Mouse (Mus musculus) heart, embryonic 14.5 days (tissue): ENCODE data around the gene Nbdy. TPM values are rescaled to one million over a fixed set of nuclear protein-coding genes. Genes with fewer than 3 reads are reported as not detected.

ENCODE experiments used
- ATAC-seq: fragments of 200-750 bp; cut with Nextera tagmentation; 2 replicates; pipeline ENCODE4 v1.8.0; 2017; ENCODE audit warnings: low read depth, moderate TSS enrichment; ENCODE audit not compliant: insufficient number of reproducible peaks, insufficient read depth, low FRiP score
- H3K27ac ChIP-seq, 2 experiments: fragments of 200-500 bp in 1 of 2; fragments of 300-500 bp in 1 of 2; sonication (generic) in 1 of 2; replicated peaks in 1 of 2; 2 replicates each; pipeline ENCODE4 v1.5.1; 2012 to 2014; ENCODE audit warnings: low read depth in 2 of 2, low read length in 2 of 2, control low read depth in 1 of 2, mild to moderate bottlenecking in 1 of 2, mixed read lengths in 1 of 2; ENCODE audit not compliant: control insufficient read depth in 1 of 2, insufficient read depth in 1 of 2
- H3K27me3 ChIP-seq: fragments of 300-500 bp; sonication (generic); 2 replicates; pipeline ENCODE4 v1.6.1; 2014; ENCODE audit warnings: mild to moderate bottlenecking, low read length, control low read depth; ENCODE audit not compliant: control insufficient read depth, insufficient read depth
- H3K36me3 ChIP-seq: fragments of 300-500 bp; sonication (generic); 2 replicates; pipeline ENCODE4 v1.6.1; 2014; ENCODE audit warnings: mild to moderate bottlenecking, control low read depth, low read length, mixed read lengths; ENCODE audit not compliant: control insufficient read depth, insufficient read depth
- H3K4me1 ChIP-seq, 2 experiments: fragments of 200-500 bp in 1 of 2; fragments of 300-500 bp in 1 of 2; sonication (generic) in 1 of 2; 2 replicates each; pipeline ENCODE4 v1.6.1; 2012 to 2014; ENCODE audit warnings: low read length in 2 of 2, control low read depth in 1 of 2, mixed read lengths in 1 of 2; ENCODE audit not compliant: control insufficient read depth in 2 of 2, insufficient read depth in 2 of 2
- H3K4me2 ChIP-seq: fragments of 300-500 bp; sonication (generic); 2 replicates; pipeline ENCODE4 v1.6.1; 2014; ENCODE audit warnings: mild to moderate bottlenecking, low read length
- H3K4me3 ChIP-seq, 2 experiments: fragments of 200-500 bp in 1 of 2; fragments of 300-500 bp in 1 of 2; sonication (generic) in 1 of 2; 2 replicates each; pipeline ENCODE4 v1.5.1; 2012 to 2014; ENCODE audit warnings: low read length in 2 of 2, mild to moderate bottlenecking in 2 of 2, control low read depth in 1 of 2, low read depth in 1 of 2, moderate library complexity in 1 of 2; ENCODE audit not compliant: control insufficient read depth in 1 of 2, insufficient read depth in 1 of 2
- H3K9ac ChIP-seq: fragments of 300-500 bp; sonication (generic); 2 replicates; pipeline ENCODE4 v1.6.1; 2014; ENCODE audit warnings: mild to moderate bottlenecking, low read length
- H3K9me3 ChIP-seq: fragments of 300-500 bp; sonication (generic); 2 replicates; pipeline ENCODE4 v1.6.1; 2016; ENCODE audit warnings: low read length, control low read depth; ENCODE audit not compliant: control insufficient read depth
- WGBS: fragments of 180-500 bp; shearing (Covaris S2); extraction: QIAGEN DNeasy Blood & Tissue Kit; methylation state at CpG from one replicate; pipeline ENCODE4 v1.1.7; 2014; 5-methylcytosine and 5-hydroxymethylcytosine counted together
- polyA plus RNA-seq: library from polyadenylated mRNA; unstranded; fragments of >200 nt; fragmentation: Nextera tagmentation; extraction: Ambion mirVana; gene quantifications from 2 replicates; pipeline ENCODE4 v1.2.1, GENCODE M21; 2014

The Nbdy gene
- polyA plus RNA-seq, 1 experiment from 2014 or later, result 99.3 TPM

- no peak for ATAC-seq
- WGBS, result 62% methylated on average over 4 of the region's 4 CpGs
Observed at GRCm38 (mm10) chrX:153735697-153736096, 12.3 kb downstream of the Nbdy start.

GRCm38 (mm10) chrX:153742493-153742892 lies 19.1 kb downstream of the Nbdy start:
- H3K9ac ChIP-seq, result no peak overlapping the region
- H3K27ac ChIP-seq, result no peak overlapping the region
- H3K27me3 ChIP-seq, result no peaks in the 10 kb centered on the region
- 77% methylated on average over 3 of the region's 3 CpGs for WGBS
- peaks cover 2% of the 10 kb centered on the region; the same call in 1 of the 2 replicates for H3K36me3 ChIP-seq
- H3K4me3 ChIP-seq, result no peak overlapping the region
- H3K4me1 ChIP-seq, result no peaks in the 10 kb centered on the region
- H3K9me3 ChIP-seq, result no peaks in the 10 kb centered on the region
- no peak overlapping the region for H3K4me2 ChIP-seq
- no peak for ATAC-seq

More at GRCm38 (mm10) chrX:153735697-153736096, 12.3 kb downstream of the Nbdy start:
- Histone ChIP-seq H3K4me3 (no peak overlapping the region), H3K4me1 (no peaks in the 10 kb centered on the region), H3K36me3 (peaks cover 15% of the 10 kb centered on the region), H3K9ac (no peak overlapping the region), H3K4me2 (no peak overlapping the region), H3K9me3 (no peaks in the 10 kb centered on the region), H3K27me3 (no peaks in the 10 kb centered on the region), H3K27ac (no peak overlapping the region)

- H3K4me2 ChIP-seq, result no peak overlapping the region
- no peaks in the 10 kb centered on the region for H3K27me3 ChIP-seq
- no peak overlapping the region for H3K4me3 ChIP-seq
- no peaks in the 10 kb centered on the region for H3K9me3 ChIP-seq
- H3K9ac ChIP-seq, result no peak overlapping the region
- no peak for ATAC-seq
- H3K4me1 ChIP-seq, result no peaks in the 10 kb centered on the region
- H3K27ac ChIP-seq, result no peak overlapping the region
- no peaks in the 10 kb centered on the region for H3K36me3 ChIP-seq
- 43% methylated on average over 2 of the region's 2 CpGs for WGBS
Observed at GRCm38 (mm10) chrX:153749230-153749629, 25.8 kb downstream of the Nbdy start.

Other genes with a start within 250 kb of the Nbdy start
- 17.2 and 17.4 TPM in 2 replicates for gene Ubqln2, start 225.4 kb upstream of the Nbdy start, polyA plus RNA-seq
- gene Cypt3, start 165.0 kb upstream of the Nbdy start, polyA plus RNA-seq, result not detected in 2 replicates
- 4.5 and 5.3 TPM in 2 replicates for gene Kctd12b, start 27.2 kb upstream of the Nbdy start, polyA plus RNA-seq
- 7.2 and 7.4 TPM in 2 replicates for gene Spin2c, start 108.6 kb downstream of the Nbdy start, polyA plus RNA-seq